Mouse (Mus musculus) T-helper 2 cell (primary cell): ENCODE measurements at regions not wholly inside any gene's neighbourhood (a gene's known extent, or its start where the extent isn't known, plus 50 kb on each side); places are given as distances from the start of the nearest gene placed in this dataset.
"Not testable (repeated sequence)": the region's sequence is repeated elsewhere in the genome, so short reads cannot be mapped to it uniquely, and the experiment has no call there.

Experiments used
- in situ Hi-C: fragments of 300-600 bp; cut with MboI, MseI; formaldehyde crosslinking; loops from one replicate; pipeline ENCODE4 v1.15.1; 2025; ENCODE audit warnings: high pct_unique_total_duplicates

- in situ Hi-C loops, result no loop called here
Observed at GRCm38 (mm10) chr9:85920745-85921614, 78.8 kb downstream of the Tpbg start.

- in situ Hi-C loops, result no loop called here
Observed at GRCm38 (mm10) chr9:85925259-85925658, 83.1 kb downstream of the Tpbg start.

- in situ Hi-C loops, result no loop called here
Observed at GRCm38 (mm10) chr9:85932209-85932608, 90.0 kb downstream of the Tpbg start.

GRCm38 (mm10) chr9:85943066-85943684 is 101.0 kb downstream of the Tpbg start:
- in situ Hi-C loops, result not testable (repeated sequence)

- in situ Hi-C loops, result no loop called here
Observed at GRCm38 (mm10) chr9:85948495-85949137, 106.4 kb downstream of the Tpbg start.

GRCm38 (mm10) chr9:85951777-85952176 is 109.6 kb downstream of the Tpbg start:
- in situ Hi-C loops, result loop anchor here (10.0 kb wide), 1 partner anchor 467 kb away; no protein-coding TSS in a partner anchor

- in situ Hi-C loops, result no loop called here
Observed at GRCm38 (mm10) chr9:85970076-85970475, 127.9 kb downstream of the Tpbg start.

GRCm38 (mm10) chr9:85981428-85981827 is 139.2 kb downstream of the Tpbg start:
- in situ Hi-C loops, result loop anchor here (5.0 kb wide), 1 partner anchor 51 kb away; no protein-coding TSS in a partner anchor

GRCm38 (mm10) chr9:85983516-85983915 is 141.3 kb downstream of the Tpbg start:
- in situ Hi-C loops, result loop anchor here (5.0 kb wide), 1 partner anchor 49 kb away; no protein-coding TSS in a partner anchor

- in situ Hi-C loops, result no loop called here
Observed at GRCm38 (mm10) chr9:85985671-85986070, 143.5 kb downstream of the Tpbg start.

GRCm38 (mm10) chr9:85986142-85986541 is 144.0 kb downstream of the Tpbg start:
- in situ Hi-C loops, result no loop called here

- in situ Hi-C loops, result no loop called here
Observed at GRCm38 (mm10) chr9:86002996-86003395, 160.8 kb downstream of the Tpbg start.

GRCm38 (mm10) chr9:86011661-86012060 is 169.5 kb downstream of the Tpbg start:
- in situ Hi-C loops, result no loop called here

GRCm38 (mm10) chr9:86015841-86016240 is 173.7 kb downstream of the Tpbg start:
- in situ Hi-C loops, result no loop called here

GRCm38 (mm10) chr9:86020133-86020532 is 178.0 kb downstream of the Tpbg start:
- in situ Hi-C loops, result no loop called here

GRCm38 (mm10) chr9:86020765-86021164 is 178.6 kb downstream of the Tpbg start:
- in situ Hi-C loops, result no loop called here

GRCm38 (mm10) chr9:86030738-86031137 is 188.6 kb downstream of the Tpbg start:
- in situ Hi-C loops, result loop anchor here (5.0 kb wide), 1 partner anchor 48 kb away; no protein-coding TSS in a partner anchor

- in situ Hi-C loops, result no loop called here
Observed at GRCm38 (mm10) chr9:86044098-86044497, 201.9 kb downstream of the Tpbg start.

GRCm38 (mm10) chr9:86058116-86058515 is 215.9 kb downstream of the Tpbg start:
- in situ Hi-C loops, result no loop called here

GRCm38 (mm10) chr9:86060049-86060448 is 217.9 kb downstream of the Tpbg start:
- in situ Hi-C loops, result no loop called here

GRCm38 (mm10) chr9:86061230-86061629 is 219.1 kb downstream of the Tpbg start:
- in situ Hi-C loops, result no loop called here

- in situ Hi-C loops, result no loop called here
Observed at GRCm38 (mm10) chr9:86079275-86079674, 237.1 kb downstream of the Tpbg start.
